Mouse (Mus musculus): ENCODE data around the gene Fam198b. TPM values are rescaled to one million over a fixed set of nuclear protein-coding genes. Genes with fewer than 3 reads are reported as not detected.
"Not testable (repeated sequence)": the region's sequence is repeated elsewhere in the genome, so short reads cannot be mapped to it uniquely, and the experiment has no call there.

Fam198b gene
- polyA plus RNA-seq, 1 experiment from 2014 or later: 6.6 TPM

DNA sequence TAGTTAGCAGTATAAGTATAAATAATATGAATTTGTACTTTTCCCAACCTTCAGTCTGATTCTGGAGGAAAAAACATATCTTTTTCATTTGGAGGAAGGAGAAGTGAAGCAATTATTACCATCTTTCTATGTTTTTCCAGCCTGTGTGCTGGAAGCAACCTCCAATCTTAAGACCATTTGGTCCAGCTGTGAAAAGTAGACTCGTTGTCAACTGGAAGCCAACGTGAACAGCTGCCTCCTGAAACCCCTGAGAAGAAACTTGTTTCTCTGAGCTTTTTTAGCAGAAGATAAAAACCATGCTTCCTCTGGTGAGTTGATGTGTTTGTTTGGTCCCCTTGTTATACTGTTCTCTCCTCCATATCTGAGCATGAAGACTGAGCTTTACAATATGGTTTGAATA is 84.1 kb downstream of the Fam198b start:
- WGBS: 61% methylated on average over 2 of the region's 2 CpGs
- Histone ChIP-seq H3K4me3 (no peak overlapping the region), H3K9me3 (no peaks in the 10 kb centered on the region), H3K9ac (no peak overlapping the region), H3K27me3 (no peaks in the 10 kb centered on the region), H3K4me2 (replicated peaks) (no peak overlapping the region), H3K36me3 (no peaks in the 10 kb centered on the region), H3K4me1 (no peaks in the 10 kb centered on the region), H3K27ac (no peak overlapping the region)
- ATAC-seq (ENCODE audit: insufficient number of reproducible peaks, insufficient read depth, low FRiP score, low TSS enrichment): no peak

DNA sequence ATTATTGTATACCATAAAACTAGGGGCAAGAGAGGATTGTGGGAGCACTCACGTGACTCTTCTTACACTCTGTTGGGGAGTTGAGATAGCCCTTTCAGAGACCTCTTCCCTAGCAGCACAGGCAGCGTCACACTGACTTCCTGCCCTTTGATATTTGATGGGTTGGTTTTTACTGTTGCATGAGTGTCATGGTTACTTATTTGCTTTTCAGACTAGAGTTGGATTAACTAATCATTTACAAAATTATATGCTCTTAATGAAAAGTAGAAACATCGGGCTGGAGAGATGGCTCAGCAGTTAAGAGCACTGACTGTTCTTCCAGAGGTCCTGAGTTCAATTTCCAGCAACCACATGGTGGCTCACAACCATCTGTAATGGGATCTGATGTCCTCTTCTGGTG is 85.2 kb downstream of the Fam198b start:
- WGBS: 85% methylated on average over 3 of the region's 3 CpGs
- H3K27me3 ChIP-seq; H3K4me2 ChIP-seq (replicated peaks); H3K4me3 ChIP-seq; H3K4me1 ChIP-seq; ATAC-seq (ENCODE audit: insufficient number of reproducible peaks, insufficient read depth, low FRiP score, low TSS enrichment); H3K9ac ChIP-seq; H3K36me3 ChIP-seq; H3K27ac ChIP-seq; H3K9me3 ChIP-seq: not testable (repeated sequence)

DNA sequence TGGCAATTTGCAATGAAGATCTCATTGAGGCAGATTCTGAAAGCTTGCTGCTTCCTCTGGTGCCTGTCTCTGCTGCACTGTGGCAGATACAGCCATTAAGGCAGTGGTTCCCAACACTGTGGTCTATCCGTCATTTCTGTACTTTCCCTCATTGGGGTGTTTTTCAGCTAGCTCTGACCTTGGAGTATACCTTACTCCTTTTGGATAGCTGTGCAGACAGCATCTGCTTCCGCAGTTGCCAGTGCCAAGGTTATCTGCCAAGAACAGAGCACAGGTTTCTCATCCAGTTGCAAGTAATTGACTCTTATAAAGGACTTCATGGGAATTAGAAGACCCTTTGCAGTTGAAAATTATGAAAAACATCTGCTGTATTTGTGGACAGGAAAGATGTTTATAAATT is 85.7 kb downstream of the Fam198b start:
- Histone ChIP-seq H3K27ac (no peak overlapping the region), H3K4me2 (replicated peaks) (no peak overlapping the region), H3K9me3 (no peaks in the 10 kb centered on the region), H3K4me1 (no peaks in the 10 kb centered on the region), H3K27me3 (no peaks in the 10 kb centered on the region), H3K9ac (no peak overlapping the region), H3K4me3 (no peak overlapping the region), H3K36me3 (no peaks in the 10 kb centered on the region)
- no peak for ATAC-seq (ENCODE audit: insufficient number of reproducible peaks, insufficient read depth, low FRiP score, low TSS enrichment)
- WGBS: 82% methylated on average over 2 of the region's 2 CpGs

DNA sequence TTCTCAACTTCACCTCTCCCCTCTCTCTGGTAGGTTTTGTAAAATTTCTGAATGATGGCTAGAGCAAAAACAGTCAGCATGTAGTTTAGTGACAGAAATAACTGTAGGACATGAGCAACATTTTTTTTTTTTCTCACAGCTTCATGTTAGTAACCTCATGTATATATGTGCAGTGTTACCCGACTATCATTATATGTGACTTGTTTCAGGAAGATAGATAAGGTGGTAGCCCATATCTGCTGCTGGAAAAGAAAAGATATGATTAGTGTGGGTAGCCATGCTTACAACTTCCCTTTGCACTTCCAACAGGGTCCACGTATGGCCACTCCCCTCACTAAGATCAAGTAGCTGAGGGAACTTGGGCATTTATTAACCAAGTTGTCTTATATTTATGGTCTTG is 86.2 kb downstream of the Fam198b start:
- Histone ChIP-seq H3K36me3 (no peaks in the 10 kb centered on the region), H3K4me3 (no peak overlapping the region), H3K9me3 (no peaks in the 10 kb centered on the region), H3K27me3 (no peaks in the 10 kb centered on the region), H3K9ac (no peak overlapping the region), H3K4me2 (replicated peaks) (no peak overlapping the region), H3K27ac (no peak overlapping the region), H3K4me1 (no peaks in the 10 kb centered on the region)
- ATAC-seq (ENCODE audit: insufficient number of reproducible peaks, insufficient read depth, low FRiP score, low TSS enrichment): no peak
- 77% methylated on average over 2 of the region's 2 CpGs for WGBS

DNA sequence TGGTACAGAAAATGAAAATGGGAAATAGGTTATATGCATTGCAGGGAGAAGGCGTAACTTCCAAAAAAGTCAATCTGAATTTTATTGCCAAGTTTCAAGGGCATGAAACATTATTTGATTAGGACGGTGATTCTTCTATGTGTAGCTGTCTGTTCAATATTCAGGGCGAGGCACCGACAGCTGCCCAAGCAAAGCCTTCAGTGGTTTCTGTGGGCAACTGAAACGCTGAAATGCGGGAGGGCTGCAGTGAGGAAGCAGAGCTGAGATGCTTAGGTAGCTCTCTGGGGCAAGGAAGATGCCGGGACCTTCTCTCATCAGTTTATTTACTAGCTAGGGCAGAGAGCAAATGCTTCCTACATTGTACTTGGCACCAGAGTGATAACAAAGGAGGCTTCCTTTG is 87.2 kb downstream of the Fam198b start:
- Histone ChIP-seq H3K36me3 (no peaks in the 10 kb centered on the region), H3K4me3 (no peak overlapping the region), H3K4me2 (replicated peaks) (no peak overlapping the region), H3K9me3 (no peaks in the 10 kb centered on the region), H3K4me1 (no peaks in the 10 kb centered on the region), H3K27me3 (no peaks in the 10 kb centered on the region), H3K9ac (no peak overlapping the region), H3K27ac (no peak overlapping the region)
- 80% methylated on average over 7 of the region's 7 CpGs for WGBS
- ATAC-seq (ENCODE audit: insufficient number of reproducible peaks, insufficient read depth, low FRiP score, low TSS enrichment): no peak

DNA sequence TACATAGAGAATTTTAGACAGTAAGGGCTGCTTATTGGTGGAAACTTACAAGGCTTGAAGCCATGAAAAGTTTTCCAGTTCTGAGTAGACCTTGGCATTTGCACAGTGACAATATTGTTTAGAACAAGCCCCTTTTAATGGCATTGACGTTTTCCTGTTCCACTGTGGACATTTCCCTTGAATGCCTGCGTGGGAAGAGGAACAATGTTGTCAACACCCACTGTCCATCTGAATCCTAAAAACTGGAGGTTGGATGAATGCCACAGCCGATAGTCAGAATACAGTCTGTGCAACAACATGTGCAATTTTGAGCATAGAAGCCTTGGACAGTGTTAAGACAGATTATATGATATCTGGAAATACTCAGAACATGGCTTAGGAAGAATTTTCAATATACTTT is 92.5 kb downstream of the Fam198b start:
- no peak overlapping the region for H3K27ac ChIP-seq
- H3K4me2 ChIP-seq (replicated peaks): no peak overlapping the region
- H3K4me1 ChIP-seq: no peaks in the 10 kb centered on the region
- no peaks in the 10 kb centered on the region for H3K27me3 ChIP-seq
- H3K9me3 ChIP-seq: no peaks in the 10 kb centered on the region
- WGBS: 56% methylated on average over 3 of the region's 3 CpGs
- H3K4me3 ChIP-seq: no peak overlapping the region
- no peak overlapping the region for H3K9ac ChIP-seq
- no peaks in the 10 kb centered on the region for H3K36me3 ChIP-seq
- no peak for ATAC-seq (ENCODE audit: insufficient number of reproducible peaks, insufficient read depth, low FRiP score, low TSS enrichment)

DNA sequence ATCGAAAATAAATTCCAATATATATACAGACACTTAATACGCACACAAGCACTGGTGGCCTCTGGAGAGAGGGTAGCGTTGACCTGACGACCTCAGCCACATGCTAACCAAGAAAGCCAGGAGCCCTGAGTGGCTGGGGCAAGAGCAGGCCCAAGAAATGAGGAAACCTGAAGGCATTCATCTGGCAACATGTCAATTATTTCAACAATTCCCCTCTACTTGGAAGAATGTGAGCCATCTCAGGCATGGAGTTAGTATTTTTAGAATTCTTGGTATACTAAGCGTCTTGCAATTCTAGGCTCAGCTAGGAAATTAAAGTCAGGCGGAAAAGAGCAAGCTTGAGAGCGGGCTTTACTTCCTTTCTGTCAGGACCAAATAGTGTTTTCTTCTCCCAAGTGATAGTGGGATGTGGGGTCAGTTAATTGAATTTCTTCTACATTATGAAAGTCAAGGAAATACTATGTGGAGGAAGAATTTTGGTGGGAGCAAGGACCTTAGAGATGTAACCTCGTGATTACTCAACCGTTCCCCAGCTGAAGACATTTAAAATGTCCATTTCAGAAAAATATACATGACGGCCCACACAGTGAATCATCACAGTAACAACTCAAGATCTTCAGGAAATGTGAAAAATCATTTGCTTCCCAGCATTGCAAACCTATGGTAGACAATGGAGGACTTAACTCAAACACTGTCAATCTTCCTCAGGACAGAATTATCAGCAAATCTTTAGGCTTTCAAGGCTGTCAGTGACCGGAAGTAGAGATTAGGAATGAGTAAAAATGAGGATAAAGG is 93.5 kb downstream of the Fam198b start:
- Histone ChIP-seq H3K27me3 (no peaks in the 10 kb centered on the region), H3K9me3 (no peaks in the 10 kb centered on the region), H3K4me3 (no peak overlapping the region), H3K4me1 (no peaks in the 10 kb centered on the region), H3K9ac (no peak overlapping the region), H3K36me3 (no peaks in the 10 kb centered on the region), H3K27ac (no peak overlapping the region), H3K4me2 (replicated peaks) (no peak overlapping the region)
- no peak for ATAC-seq (ENCODE audit: insufficient number of reproducible peaks, insufficient read depth, low FRiP score, low TSS enrichment)
- 51% methylated on average over 11 of the region's 11 CpGs for WGBS

DNA sequence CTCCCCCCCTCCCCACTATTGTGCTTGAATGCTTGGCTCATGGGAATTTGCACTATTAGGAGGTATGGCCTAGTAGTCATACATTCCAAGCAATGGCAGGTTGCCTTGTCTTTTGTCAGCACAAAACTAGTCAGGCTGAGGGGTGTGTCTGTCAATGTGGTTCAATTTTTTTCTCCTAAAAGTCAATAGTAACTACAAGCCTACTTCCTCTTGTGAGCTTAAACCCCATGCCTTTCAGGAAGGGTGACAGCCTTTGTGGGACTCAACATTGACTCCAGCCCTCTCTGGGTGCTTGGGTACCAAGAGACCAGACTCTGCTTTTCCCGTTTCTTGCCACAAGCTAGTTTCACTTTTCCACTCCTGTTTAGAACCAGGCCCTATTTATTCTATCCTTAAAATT is 96.4 kb downstream of the Fam198b start:
- Histone ChIP-seq H3K27ac (no peak overlapping the region), H3K4me1 (no peaks in the 10 kb centered on the region), H3K4me3 (no peak overlapping the region), H3K4me2 (replicated peaks) (no peak overlapping the region), H3K36me3 (no peaks in the 10 kb centered on the region), H3K9me3 (no peaks in the 10 kb centered on the region), H3K9ac (no peak overlapping the region), H3K27me3 (no peaks in the 10 kb centered on the region)
- 65% methylated on average over 1 of the region's 1 CpGs for WGBS
- no peak for ATAC-seq (ENCODE audit: insufficient number of reproducible peaks, insufficient read depth, low FRiP score, low TSS enrichment)

DNA sequence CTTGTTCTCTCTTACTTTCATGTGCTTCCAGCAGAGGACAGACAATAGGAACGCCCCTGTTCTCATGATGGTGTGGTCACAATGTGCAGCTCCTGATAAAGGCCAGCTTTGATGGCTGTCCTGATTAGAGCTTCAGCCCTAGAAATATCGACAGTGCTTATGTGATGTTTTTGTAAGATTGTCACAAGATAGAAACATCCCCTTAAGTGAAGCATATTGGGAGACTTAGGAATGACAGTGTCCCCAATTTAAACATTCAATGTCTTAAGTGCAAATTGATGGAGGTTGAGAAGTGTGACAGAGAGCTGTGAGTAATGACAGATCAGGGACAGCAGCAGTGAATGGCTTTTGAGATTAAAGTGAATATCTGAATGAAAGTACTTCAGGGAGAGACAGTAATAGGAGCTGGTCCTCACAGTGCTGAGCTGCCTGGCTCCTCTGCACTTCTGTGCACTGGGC is 99.7 kb downstream of the Fam198b start:
- Histone ChIP-seq H3K4me3 (no peak overlapping the region), H3K4me2 (replicated peaks) (no peak overlapping the region), H3K9me3 (no peaks in the 10 kb centered on the region), H3K36me3 (no peaks in the 10 kb centered on the region), H3K27me3 (no peaks in the 10 kb centered on the region), H3K4me1 (no peaks in the 10 kb centered on the region), H3K27ac (no peak overlapping the region), H3K9ac (no peak overlapping the region)
- ATAC-seq (ENCODE audit: insufficient number of reproducible peaks, insufficient read depth, low FRiP score, low TSS enrichment): no peak
- 72% methylated on average over 2 of the region's 2 CpGs for WGBS

DNA sequence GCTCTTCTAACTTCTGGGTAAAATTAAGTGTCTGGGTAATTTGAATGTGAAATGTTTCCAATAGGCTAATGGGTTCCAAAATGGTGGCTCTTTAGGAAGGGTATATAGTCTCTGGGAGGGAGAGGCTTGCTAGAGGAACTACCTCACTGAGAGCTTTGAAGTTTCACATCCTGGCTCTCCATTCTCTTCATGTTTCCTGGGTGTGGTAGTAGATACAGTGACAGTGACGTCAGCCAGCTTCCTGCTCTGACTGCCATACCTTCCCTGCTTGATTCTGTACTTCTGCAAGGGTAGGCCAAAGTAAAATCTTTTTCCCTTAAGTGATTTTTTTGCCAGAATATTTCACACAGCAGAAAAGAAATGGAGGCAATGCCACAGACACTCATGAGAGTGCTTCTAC is 100.2 kb downstream of the Fam198b start:
- H3K27me3 ChIP-seq: no peaks in the 10 kb centered on the region
- H3K4me1 ChIP-seq: no peaks in the 10 kb centered on the region
- ATAC-seq (ENCODE audit: insufficient number of reproducible peaks, insufficient read depth, low FRiP score, low TSS enrichment): no peak
- H3K9me3 ChIP-seq: no peaks in the 10 kb centered on the region
- no peak overlapping the region for H3K27ac ChIP-seq
- no peak overlapping the region for H3K9ac ChIP-seq
- no peak overlapping the region for H3K4me3 ChIP-seq
- H3K4me2 ChIP-seq (replicated peaks): no peak overlapping the region
- no peaks in the 10 kb centered on the region for H3K36me3 ChIP-seq
- 48% methylated on average over 1 of the region's 1 CpGs for WGBS

DNA sequence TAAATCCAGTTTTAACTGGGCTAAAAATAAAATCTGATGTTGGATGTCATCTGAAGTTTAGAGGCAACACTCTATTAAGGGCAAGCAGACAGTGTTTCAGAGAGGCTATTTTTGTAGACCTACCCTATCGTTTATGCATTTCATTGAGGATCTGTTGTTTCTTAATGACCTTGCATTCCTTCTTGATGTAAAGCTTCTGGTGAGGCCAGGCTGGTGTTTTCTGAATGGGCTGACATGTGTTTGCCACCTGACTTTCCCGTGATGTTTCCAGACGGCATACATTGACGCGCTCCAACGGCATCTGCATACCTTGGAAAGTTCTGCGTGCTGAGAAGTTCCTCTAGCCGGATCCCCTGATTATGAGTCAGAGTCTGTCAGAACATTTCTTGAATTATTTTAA is 104.9 kb downstream of the Fam198b start:
- no peaks in the 10 kb centered on the region for H3K36me3 ChIP-seq
- H3K27ac ChIP-seq: no peak overlapping the region
- no peak overlapping the region for H3K4me3 ChIP-seq
- H3K4me1 ChIP-seq: no peaks in the 10 kb centered on the region
- no peaks in the 10 kb centered on the region for H3K27me3 ChIP-seq
- no peaks in the 10 kb centered on the region for H3K9me3 ChIP-seq
- WGBS: 38% methylated on average over 8 of the region's 8 CpGs
- no peak for ATAC-seq (ENCODE audit: insufficient number of reproducible peaks, insufficient read depth, low FRiP score, low TSS enrichment)
- no peak overlapping the region for H3K4me2 ChIP-seq (replicated peaks)
- H3K9ac ChIP-seq: no peak overlapping the region

DNA sequence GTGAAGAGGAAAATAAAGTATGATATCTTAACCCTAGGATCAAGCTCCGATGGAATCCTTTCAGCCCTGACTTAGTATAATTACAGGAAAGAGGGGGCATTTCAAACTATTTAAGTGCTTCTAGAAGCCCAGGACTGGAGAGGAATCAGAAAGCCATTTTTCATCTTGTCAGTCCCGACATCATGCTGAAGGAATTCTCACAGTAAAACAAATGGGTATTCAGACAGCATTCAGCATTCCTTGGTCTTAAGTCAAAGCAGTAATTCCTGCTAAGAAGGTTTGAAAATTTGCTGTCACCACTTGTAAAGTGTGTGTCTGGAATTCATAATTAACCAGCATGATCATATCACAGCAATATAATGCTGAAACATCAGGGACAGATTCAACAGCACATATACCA is 105.6 kb downstream of the Fam198b start:
- ATAC-seq (ENCODE audit: insufficient number of reproducible peaks, insufficient read depth, low FRiP score, low TSS enrichment): no peak
- WGBS: 41% methylated on average over 2 of the region's 2 CpGs
- H3K4me1 ChIP-seq: no peaks in the 10 kb centered on the region

More for the DNA sequence above, 105.6 kb downstream of the Fam198b start:
- Histone ChIP-seq H3K4me2 (replicated peaks) (no peak overlapping the region), H3K27me3 (no peaks in the 10 kb centered on the region), H3K9me3 (no peaks in the 10 kb centered on the region), H3K27ac (no peak overlapping the region), H3K36me3 (no peaks in the 10 kb centered on the region), H3K4me3 (no peak overlapping the region), H3K9ac (no peak overlapping the region)

Data from embryonic facial prominence, embryonic 12.5 days (tissue).